Mouse (Mus musculus) 3134 (cell line): ENCODE results near the gene Fam222a.

ENCODE experiments used
- DNase-seq: peaks from one replicate; pipeline ENCODE4 v3.0.0-alpha.2; 2011; ENCODE audit warnings: low spot score; ENCODE audit not compliant: insufficient read length; ENCODE audit errors: extremely low read depth

The Fam222a gene

GRCm38 (mm10) chr5:114604781-114605290, 37.0 kb downstream of the Fam222a start:
- DNase-seq, result no peak

- no peak for DNase-seq
These were observed 38.2 kb downstream of the Fam222a start for GRCm38 (mm10) chr5:114605981-114606380.

- DNase-seq, result peak; percentile 50
These were observed 39.8 kb downstream of the Fam222a start for GRCm38 (mm10) chr5:114607651-114608050.

GRCm38 (mm10) chr5:114608516-114608915, 40.7 kb downstream of the Fam222a start:
- DNase-seq, result peak; percentile 55

GRCm38 (mm10) chr5:114611256-114611655, 43.4 kb downstream of the Fam222a start:
- DNase-seq, result peak; percentile 61

- peak; percentile 69 for DNase-seq
These were observed 44.3 kb downstream of the Fam222a start for GRCm38 (mm10) chr5:114611968-114612608.

- DNase-seq, result no peak
These were observed 47.0 kb downstream of the Fam222a start for GRCm38 (mm10) chr5:114614863-114615262.

- DNase-seq, result no peak
These were observed 48.7 kb downstream of the Fam222a start for GRCm38 (mm10) chr5:114616336-114617061.

GRCm38 (mm10) chr5:114617809-114618208, 50.0 kb downstream of the Fam222a start:
- no peak for DNase-seq

- no peak for DNase-seq
These were observed 51.0 kb downstream of the Fam222a start for GRCm38 (mm10) chr5:114618851-114619250.

GRCm38 (mm10) chr5:114620305-114620704, 52.5 kb downstream of the Fam222a start:
- DNase-seq, result peak; percentile 46

GRCm38 (mm10) chr5:114625590-114625989, 57.8 kb downstream of the Fam222a start:
- no peak for DNase-seq

- no peak for DNase-seq
These were observed 63.5 kb downstream of the Fam222a start for GRCm38 (mm10) chr5:114631336-114631735.

- DNase-seq, result no peak
These were observed 68.3 kb downstream of the Fam222a start for GRCm38 (mm10) chr5:114636091-114636490.

- DNase-seq, result peak; percentile 60
These were observed 71.2 kb downstream of the Fam222a start for GRCm38 (mm10) chr5:114638769-114639644.

- DNase-seq, result no peak
These were observed 71.8 kb downstream of the Fam222a start for GRCm38 (mm10) chr5:114639645-114639957.

- no peak for DNase-seq
These were observed 73.0 kb downstream of the Fam222a start for GRCm38 (mm10) chr5:114640809-114641208.

- DNase-seq, result no peak
These were observed 77.1 kb downstream of the Fam222a start for GRCm38 (mm10) chr5:114644918-114645317.

- no peak for DNase-seq
These were observed 78.1 kb downstream of the Fam222a start for GRCm38 (mm10) chr5:114645916-114646315.

- DNase-seq, result peak; percentile 80
These were observed 79.6 kb downstream of the Fam222a start for GRCm38 (mm10) chr5:114647211-114647974.
